14 mouse cellular contexts compared by ENCODE assay signal in the genomic region with DNA sequence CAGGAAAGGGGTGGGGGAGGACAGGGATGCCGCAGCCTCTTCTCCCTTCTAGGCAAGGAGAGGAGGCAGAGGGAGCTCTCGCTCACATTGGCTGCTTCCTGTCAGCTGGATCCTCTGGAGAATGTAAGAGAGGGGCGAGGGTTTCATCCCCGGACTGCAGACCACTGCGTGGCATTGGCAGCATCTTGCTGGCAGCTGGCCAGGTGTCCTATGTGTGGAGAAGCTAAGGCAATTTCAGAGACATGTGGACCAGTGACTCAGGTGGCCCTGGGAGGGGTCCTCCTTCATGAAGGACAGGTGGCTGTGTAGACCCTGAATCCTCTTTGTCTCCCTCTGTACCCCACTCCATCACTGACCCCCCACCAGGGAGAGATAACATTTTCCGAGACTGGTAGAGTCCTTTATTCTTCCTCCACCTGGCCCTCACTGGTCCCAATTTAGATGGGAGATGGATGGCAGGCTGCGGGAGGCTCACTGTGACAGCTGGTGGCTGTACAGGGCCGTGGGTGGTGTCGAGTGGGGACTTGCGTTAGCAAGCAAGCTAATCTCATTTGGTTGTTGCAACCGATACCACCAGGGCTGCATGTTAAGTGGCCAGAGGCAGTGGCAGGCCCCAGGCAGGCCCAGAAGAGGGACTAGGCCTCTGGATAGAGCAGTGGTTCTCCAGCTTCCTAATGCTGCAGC. TPM values are rescaled to one million over a fixed set of nuclear protein-coding genes. Genes with fewer than 3 reads are reported as not detected.
A peak's percentile ranks its signal among the peaks of the same experiment; 100 is the strongest.
DNase-seq lines count a peak whose midpoint lies in the region; ATAC-seq and TF ChIP-seq lines count a peak whose summit lies in the region.
"Had no signal": no experiment of that assay in that cellular context is flagged by ENCODE, and none has a peak within 500 bp of the region (broad histone marks: within the 10 kb centered on the region; RNA-seq: fewer than 3 reads in every experiment).

No protein-coding gene starts in this region.

- H3K4me1 ChIP-seq in hindbrain, embryonic 13.5 days (replicated peaks), result peaks cover 64% of the 10 kb centered on the region
- H3K4me1 ChIP-seq in hindbrain, embryonic 11.5 days (replicated peaks; ENCODE audit: control insufficient read depth, insufficient read depth, low read length), result peaks cover 3% of the 10 kb centered on the region
- H3K4me1 ChIP-seq in CH12.LX (ENCODE audit: control insufficient read depth in 1 of 2, insufficient read depth in 2 of 2), result peaks cover 6 to 21% of the 10 kb centered on the region in 2 experiments; a peak in 3 of 4 replicates
- no peaks in the 10 kb centered on the region for H3K4me1 ChIP-seq in heart, adult 2 months (ENCODE audit: control insufficient read depth, insufficient read depth, low read length)
- H3K4me1 ChIP-seq: liver, embryonic 15.5 days had no signal

- H3K4me3 ChIP-seq in hindbrain, embryonic 13.5 days, result no peak overlapping the region
- H3K4me3 ChIP-seq in hindbrain, embryonic 11.5 days (ENCODE audit: low read depth, low read length), result no peak overlapping the region
- no peak overlapping the region for H3K4me3 ChIP-seq in CH12.LX (replicated peaks in 1 of 3; ENCODE audit: low read depth in 2 of 3, low read length in 2 of 3, poor library complexity in 1 of 3)
- no peak overlapping the region for H3K4me3 ChIP-seq in heart, adult 2 months
- H3K4me3 ChIP-seq: gastrocnemius, adult 2 months; liver, embryonic 15.5 days had no signal

- no peaks in the 10 kb centered on the region for H3K9me3 ChIP-seq in hindbrain, embryonic 13.5 days
- no peaks in the 10 kb centered on the region for H3K9me3 ChIP-seq in hindbrain, embryonic 11.5 days (ENCODE audit: control insufficient read depth, low read length)
- no peaks in the 10 kb centered on the region for H3K9me3 ChIP-seq in CH12.LX (replicated peaks; ENCODE audit: low read length)
- H3K9me3 ChIP-seq: liver, embryonic 15.5 days had no signal

- WGBS in hindbrain, embryonic 13.5 days, result 44% methylated on average over 11 of the region's 11 CpGs
- WGBS in hindbrain, embryonic 11.5 days, result 48% methylated on average over 11 of the region's 11 CpGs
- 44% methylated on average over 11 of the region's 11 CpGs for WGBS in heart, adult 2 months

- H3K27me3 ChIP-seq in hindbrain, embryonic 13.5 days, result peaks cover 72% of the 10 kb centered on the region
- H3K27me3 ChIP-seq in hindbrain, embryonic 11.5 days (ENCODE audit: control insufficient read depth, insufficient read depth, low read length), result peaks cover 11% of the 10 kb centered on the region
- peaks cover 95% of the 10 kb centered on the region for H3K27me3 ChIP-seq in CH12.LX (replicated peaks)
- peaks cover 3% of the 10 kb centered on the region; the same call in 1 of the 2 replicates for H3K27me3 ChIP-seq in heart, adult 2 months (ENCODE audit: control insufficient read depth, insufficient read depth, low read length)

- peak; percentile 48 to 65 for DNase-seq in cerebellum, adult 18-20 months
- no peak for DNase-seq in hindbrain, embryonic 11.5 days (ENCODE audit: low spot score)
- DNase-seq in CH12.LX (ENCODE audit: extremely low read depth), result no peak
- peak; percentile 37 to 66 for DNase-seq in left cerebral cortex, adult 8-10 months (ENCODE audit: low spot score in 2 of 2)
- no peak for DNase-seq in heart, adult 2 months
- DNase-seq: gastrocnemius, adult 2 months; heart, postnatal 36 days; kidney, adult 2 months; lung, postnatal 4 days; thymus, adult 2 months had no signal

- intact Hi-C loops in heart, adult 2 months (cut with DNase I), result no loop called here

- in situ Hi-C loops in CH12.LX (cut with MboI; ENCODE audit: low pct_ligation_motif_present, low pct_unique_long_range_greater_than_20kb, low sequenced_read_pairs), result no loop called here

- no peaks in the 10 kb centered on the region for H3K36me3 ChIP-seq in hindbrain, embryonic 13.5 days
- H3K36me3 ChIP-seq in hindbrain, embryonic 11.5 days (ENCODE audit: control insufficient read depth, insufficient read depth, low read length), result no peaks in the 10 kb centered on the region
- H3K36me3 ChIP-seq in CH12.LX (replicated peaks in 1 of 2; ENCODE audit: control insufficient read depth in 1 of 2, insufficient read depth in 1 of 2, low read length in 1 of 2), result no peaks in the 10 kb centered on the region
- H3K36me3 ChIP-seq in heart, adult 2 months (ENCODE audit: control insufficient read depth, insufficient read depth, low read length), result no peaks in the 10 kb centered on the region
- H3K36me3 ChIP-seq: liver, embryonic 15.5 days had no signal

- TF ChIP-seq RAD21 in CH12.LX (IDR thresholded peaks at IDR 0.05; ENCODE audit: low read depth, low read length), result no peak

- H3K27ac ChIP-seq in hindbrain, embryonic 13.5 days, result no peak overlapping the region
- no peak overlapping the region for H3K27ac ChIP-seq in hindbrain, embryonic 11.5 days (ENCODE audit: low read depth, low read length)
- no peak overlapping the region for H3K27ac ChIP-seq in CH12.LX (ENCODE audit: insufficient read depth, low read depth)
- no peak overlapping the region for H3K27ac ChIP-seq in heart, adult 2 months
- H3K27ac ChIP-seq: gastrocnemius, adult 2 months; liver, embryonic 15.5 days had no signal

- TF ChIP-seq CTCF in CH12.LX (conservative IDR thresholded peaks at IDR 0.05 in 1 of 2, IDR thresholded peaks at IDR 0.05 in 1 of 2; ENCODE audit: low read depth in 2 of 2, low read length in 2 of 2), result no peak
- TF ChIP-seq CTCF in heart, adult 2 months (IDR thresholded peaks at IDR 0.05), result no peak

- TF ChIP-seq EP300 in CH12.LX (IDR thresholded peaks at IDR 0.05; ENCODE audit: low read length), result no peak
- TF ChIP-seq EP300 in heart, adult 2 months (IDR thresholded peaks at IDR 0.05; ENCODE audit: insufficient read depth, low read depth, low read length), result no peak

- no peak for TF ChIP-seq POLR2A in CH12.LX (IDR thresholded peaks at IDR 0.05; ENCODE audit: low read depth, low read length)
- no peak for TF ChIP-seq POLR2A in heart, adult 2 months (IDR thresholded peaks at IDR 0.05; ENCODE audit: insufficient read depth, low read depth, low read length)

- dilution Hi-C loops in CH12.LX (cut with MboI; ENCODE audit: extremely low pct_ligation_motif_present, extremely low pct_unique_long_range_greater_than_20kb, low sequenced_read_pairs), result no loop called here

- H3K79me2 ChIP-seq in CH12.LX (replicated peaks; ENCODE audit: control insufficient read depth, extremely low read depth, insufficient read depth, poor library complexity, severe bottlenecking), result no peaks in the 10 kb centered on the region
- no peaks in the 10 kb centered on the region for H3K79me2 ChIP-seq in heart, adult 2 months (replicated peaks; ENCODE audit: control insufficient read depth, insufficient read depth, low read length)

- ATAC-seq in cerebellum, adult (ENCODE audit: insufficient number of reproducible peaks, low FRiP score, low TSS enrichment), result no peak
- ATAC-seq in hindbrain, embryonic 13.5 days (ENCODE audit: low FRiP score), result no peak
- ATAC-seq in hindbrain, embryonic 11.5 days (ENCODE audit: low FRiP score), result no peak
- ATAC-seq in megakaryocyte progenitor cell, adult 5-6 weeks (replicated peaks; ENCODE audit: poor library complexity), result no peak

- 0 out of 2 replicates have a peak overlapping the region, but pooled peaks have one; percentile 6 for H3K9ac ChIP-seq in hindbrain, embryonic 13.5 days
- H3K9ac ChIP-seq in hindbrain, embryonic 11.5 days (ENCODE audit: low read depth, low read length), result no peak overlapping the region
- no peak overlapping the region for H3K9ac ChIP-seq in CH12.LX (ENCODE audit: insufficient read depth, low read depth)
- no peak overlapping the region for H3K9ac ChIP-seq in heart, adult 2 months (ENCODE audit: low read depth, low read length)
- H3K9ac ChIP-seq: liver, embryonic 15.5 days had no signal

- no peak overlapping the region for H3K4me2 ChIP-seq in hindbrain, embryonic 13.5 days
- no peak overlapping the region for H3K4me2 ChIP-seq in hindbrain, embryonic 11.5 days (replicated peaks; ENCODE audit: low read depth, low read length)
- no peak overlapping the region for H3K4me2 ChIP-seq in CH12.LX (ENCODE audit: insufficient read depth, low read depth, poor library complexity, severe bottlenecking)
- H3K4me2 ChIP-seq: liver, embryonic 15.5 days had no signal

TF ChIP-seq in CH12.LX, 34 proteins besides CTCF, POLR2A, EP300 and RAD21:
- TF ChIP-seq E2F4 (IDR thresholded peaks at IDR 0.05; ENCODE audit: insufficient replicate concordance, low read depth, low read length) (no peak), IRF4 (IDR thresholded peaks at IDR 0.05; ENCODE audit: low read depth, low read length) (peak; percentile 49; the same call in 1 of the 2 replicates)

RNA-seq across cellular contexts. Expression of a gene that starts 22.6 kb away (rescaled TPM):
- polyA plus RNA-seq in hindbrain, embryonic 13.5 days (2015; fragmentation: Nextera tagmentation; extraction: Ambion mirVana), result 9.4 and 11.4 TPM in 2 replicates
- 4.6 and 5.6 TPM in 2 replicates for polyA plus RNA-seq in hindbrain, embryonic 11.5 days (2014; fragmentation: Nextera tagmentation; extraction: Ambion mirVana)
- total RNA-seq in CH12.LX (2012; rRNA removed) (0.08 TPM in 1 of 2 replicates, not detected in the other), CH12.LX (2014; rRNA removed) (not detected in 2 replicates)
- polyA plus RNA-seq in CH12.LX (2012; ENCODE audit: insufficient read length, low read depth), result not detected in 2 replicates
- total RNA-seq in left cerebral cortex, adult 8-10 months (2022), result 10 to 100 TPM; 43.7 to 47.2 (median 44.4) TPM
- under 1 TPM; 0.50 to 0.65 TPM for total RNA-seq in heart, adult 2 months (2021)
- polyA plus RNA-seq in heart, adult 2 months (2012; rRNA removed), result 0.76 and 1.0 TPM in 2 replicates
- total RNA-seq in megakaryocyte progenitor cell, adult 5-6 weeks (2015), result not detected in 2 replicates
- not detected in 2 replicates for total RNA-seq in megakaryocyte progenitor cell, adult 5-6 weeks (2017)
- polyA plus RNA-seq: liver, embryonic 15.5 days had no signal

RNA-seq across cellular contexts. Expression of a gene that starts 30.4 kb away (rescaled TPM):
- polyA plus RNA-seq in hindbrain, embryonic 13.5 days (2015; fragmentation: Nextera tagmentation; extraction: Ambion mirVana), result 61.5 and 68.1 TPM in 2 replicates
- 45.8 and 51.0 TPM in 2 replicates for polyA plus RNA-seq in hindbrain, embryonic 11.5 days (2014; fragmentation: Nextera tagmentation; extraction: Ambion mirVana)
- 45.5 and 49.3 TPM in 2 replicates for total RNA-seq in CH12.LX (2012; rRNA removed)
- total RNA-seq in CH12.LX (2014; rRNA removed), result 41.6 and 55.3 TPM in 2 replicates
- polyA plus RNA-seq in CH12.LX (2012; ENCODE audit: insufficient read length, low read depth), result 35.2 and 57.8 TPM in 2 replicates
- 10 to 100 TPM; 57.0 to 58.1 (median 57.6) TPM for total RNA-seq in left cerebral cortex, adult 8-10 months (2022)
- 10 to 100 TPM; 15.9 to 18.1 TPM for total RNA-seq in heart, adult 2 months (2021)
- polyA plus RNA-seq in heart, adult 2 months (2012; rRNA removed), result 43.6 and 46.4 TPM in 2 replicates
- total RNA-seq in megakaryocyte progenitor cell, adult 5-6 weeks (2015), result 45.9 and 57.3 TPM in 2 replicates
- total RNA-seq in megakaryocyte progenitor cell, adult 5-6 weeks (2017), result 64.5 and 76.7 TPM in 2 replicates

Comparison
In these comparisons a context has a peak if more than half of its experiments do, and no peak if none do; other contexts are left out.
1. DNase-seq: peak in cerebellum, adult 18-20 months (2 of 2) and left cerebral cortex, adult 8-10 months (2 of 2); none in hindbrain, embryonic 11.5 days (single experiment), CH12.LX (single experiment) and heart, adult 2 months (0 of 2).
2. RNA of a gene that starts 22.6 kb away (total RNA-seq): 43.7 to 47.2 TPM in left cerebral cortex, adult 8-10 months; 0.50 to 0.65 TPM in heart, adult 2 months, 0.08 TPM in CH12.LX and not detected in megakaryocyte progenitor cell, adult 5-6 weeks; every median in the first group is over 10 times any median in the second.